Mouse (Mus musculus) liver, embryonic 14.5 days (tissue): ENCODE measurements around the gene Timp2.

Experiments
- CTCF ChIP-seq: IDR thresholded peaks from 2 replicates; pipeline ENCODE4 v1.5.1; 2016; ENCODE audit warnings: antibody characterized with exemption, low read depth, control low read depth
- EP300 ChIP-seq: IDR thresholded peaks from 2 replicates; pipeline ENCODE4 v1.6.1; 2016; ENCODE audit warnings: antibody characterized with exemption, low read depth

GRCm38 (mm10) chr11:118266666-118267046, 88.9 kb downstream of the Timp2 start:
- TF ChIP-seq CTCF (no peak), EP300 (no peak)
